Mouse (Mus musculus) monocyte, adult 5-6 weeks (primary cell): Measurements from ENCODE around the gene Vmn1r27. TPM values are rescaled to one million over a fixed set of nuclear protein-coding genes. Genes with fewer than 3 reads are reported as not detected.

Source experiments
- ATAC-seq: fragments of 153-309, 156-312 bp; replicated peaks from 2 replicates; pipeline ENCODE4 v1.8.0; 2017; ENCODE audit warnings: mild to moderate bottlenecking; ENCODE audit not compliant: low TSS enrichment, insufficient number of reproducible peaks, severe bottlenecking, poor library complexity, low FRiP score
- total RNA-seq: library from RNA; stranded (forward); fragments of 200-1000, 200-491, 200-594 nt; gene quantifications from 3 replicates; pipeline ENCODE4 v1.2.3, GENCODE M21; 2017

Gene Vmn1r27
- not detected in 3 replicates for total RNA-seq

- ATAC-seq = no peak
These were observed at the start of gene Vmn1r27 for GRCm38 (mm10) chr6:58218721-58219120. Gene Vmn1r27, minus strand, starts transcription at chr6:58218821.

GRCm38 (mm10) chr6:58261737-58262136 is 43.1 kb upstream of the Vmn1r27 start, which contains the start of gene Vmn1r28:
Gene Vmn1r28, plus strand, starts transcription at chr6:58262037.
- no peak for ATAC-seq

- ATAC-seq = no peak
These were observed 2.5 kb downstream of the Vmn1r27 start for GRCm38 (mm10) chr6:58216119-58216518.

Other genes with a start within 250 kb of the Vmn1r27 start
- gene Vmn1r25, start 238.0 kb downstream of the Vmn1r27 start, total RNA-seq = not detected in 3 replicates
- not detected in 3 replicates for gene Vmn1r26, start 203.7 kb downstream of the Vmn1r27 start, total RNA-seq
- gene Vmn1r28, start 43.2 kb upstream of the Vmn1r27 start, total RNA-seq = not detected in 3 replicates
- not detected in 3 replicates for gene Vmn1r29, start 82.7 kb upstream of the Vmn1r27 start, total RNA-seq
- not detected in 3 replicates for gene Vmn1r30, start 224.6 kb upstream of the Vmn1r27 start, total RNA-seq